Mouse (Mus musculus) heart, postnatal 14 days (tissue): ENCODE results near the gene Hormad2. TPM values are rescaled to one million over a fixed set of nuclear protein-coding genes. Genes with fewer than 3 reads are reported as not detected.

Source experiments
- DNase-seq, 2 experiments: peaks; one replicate each; pipeline ENCODE4 v3.0.0; 2021 to 2022
- intact Hi-C: fragments of 180-260 bp; cut with DNase I; formaldehyde crosslinking; loops from one replicate; pipeline ENCODE4 v1.15.1; 2025
- total RNA-seq, 2 experiments: library from RNA; stranded (reverse); gene quantifications; 2 replicates each; pipeline ENCODE4 v1.2.3; 2021

Gene Hormad2
- total RNA-seq, 2 experiments from 2014 or later: not detected

DNA sequence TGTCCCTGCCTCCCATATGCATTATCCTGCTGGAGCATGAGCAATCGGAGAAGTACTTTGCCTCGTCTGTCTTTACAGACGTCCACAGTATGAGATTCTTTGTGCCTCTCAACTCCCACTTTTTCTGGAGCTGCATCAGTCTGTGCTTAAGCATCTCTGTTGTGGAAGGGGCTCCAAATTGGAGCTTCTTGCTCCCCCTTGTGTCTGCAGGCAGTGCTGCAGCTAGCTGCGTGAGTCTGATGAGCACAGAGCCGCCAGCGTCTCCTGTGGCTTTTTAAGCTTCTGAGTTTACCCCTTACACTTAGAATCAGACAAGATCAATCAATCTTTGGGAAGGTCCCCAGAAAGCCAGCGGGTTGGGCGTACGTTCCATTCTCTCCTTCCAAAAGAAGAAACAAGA is 10.2 kb upstream of the Hormad2 start:
- DNase-seq: peak; percentile 51 to 65
- intact Hi-C loops: no loop called here

DNA sequence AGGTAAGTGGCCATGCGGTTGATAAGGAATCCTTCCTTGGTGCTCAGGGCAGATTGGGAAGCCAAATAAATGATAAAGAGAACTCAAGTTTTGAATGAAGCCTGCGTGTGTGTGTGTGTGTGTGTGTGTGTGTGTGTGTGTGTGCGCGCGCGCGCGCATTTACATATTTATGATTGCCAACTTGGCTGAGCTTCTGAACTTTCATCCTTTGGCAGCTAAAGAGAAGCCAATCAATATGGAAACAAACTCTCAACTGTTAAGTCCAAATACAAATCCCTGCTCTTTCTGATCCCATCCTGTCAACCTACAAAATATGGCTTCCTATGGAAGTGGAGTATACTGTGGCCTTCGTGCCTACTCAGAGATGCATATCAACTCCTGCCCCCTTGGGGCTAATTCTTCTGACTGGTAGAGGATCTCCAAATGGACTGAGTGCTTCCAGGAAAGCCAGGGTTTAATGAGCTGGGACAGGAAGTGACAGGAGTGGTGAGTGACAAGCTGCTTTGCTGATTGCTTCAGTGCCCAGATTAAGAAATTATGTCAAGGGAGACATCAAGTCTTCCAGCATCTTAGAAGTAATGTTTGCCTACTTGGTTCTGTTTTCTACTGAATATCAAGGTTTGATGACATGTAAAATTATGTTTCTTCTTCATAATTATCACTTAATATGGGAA is 5.4 kb upstream of the Hormad2 start:
- no peak for DNase-seq
- intact Hi-C loops: no loop called here

GRCm38 (mm10) chr11:4442280-4442679 is 1.4 kb upstream of the Hormad2 start:
- intact Hi-C loops: no loop called here
- no peak for DNase-seq

GRCm38 (mm10) chr11:4438211-4438610 is 2.7 kb downstream of the Hormad2 start:
- DNase-seq: no peak
- intact Hi-C loops: loop anchor here (5.0 kb wide), 3 partner anchors 264 to 384 kb away; partner anchors contain the start of genes Uqcr10 and Zmat5

DNA sequence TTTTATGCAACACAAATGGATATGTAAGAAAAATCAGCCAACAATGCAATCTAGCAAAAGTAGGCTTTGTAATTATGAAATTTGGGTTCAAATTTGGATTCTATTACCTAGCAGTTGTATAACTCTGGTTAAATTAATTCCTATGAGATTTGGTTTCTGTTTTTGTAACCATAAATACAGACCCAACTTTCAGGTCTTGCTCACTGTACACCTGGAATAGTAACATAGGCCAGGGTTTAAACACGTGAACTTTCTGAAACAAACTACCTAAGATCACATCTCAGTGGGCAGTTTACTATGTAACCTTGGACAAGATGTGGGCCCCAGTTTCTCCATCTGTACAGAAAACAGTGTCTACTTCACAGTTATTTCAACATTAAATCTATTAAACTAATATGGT is 3.6 kb downstream of the Hormad2 start:
- intact Hi-C loops: loop anchor here (5.0 kb wide), 3 partner anchors 265 to 385 kb away; partner anchors contain the start of genes Uqcr10 and Zmat5
- no peak for DNase-seq

- intact Hi-C loops: loop anchor here (1.0 to 5.0 kb wide), 4 partner anchors 266 to 430 kb away; partner anchors contain the start of genes Uqcr10 and Zmat5
- no peak for DNase-seq
Measured at GRCm38 (mm10) chr11:4436631-4437030, 4.3 kb downstream of the Hormad2 start.

GRCm38 (mm10) chr11:4434461-4434860 is 6.4 kb downstream of the Hormad2 start:
- no peak for DNase-seq
- intact Hi-C loops: no loop called here

DNA sequence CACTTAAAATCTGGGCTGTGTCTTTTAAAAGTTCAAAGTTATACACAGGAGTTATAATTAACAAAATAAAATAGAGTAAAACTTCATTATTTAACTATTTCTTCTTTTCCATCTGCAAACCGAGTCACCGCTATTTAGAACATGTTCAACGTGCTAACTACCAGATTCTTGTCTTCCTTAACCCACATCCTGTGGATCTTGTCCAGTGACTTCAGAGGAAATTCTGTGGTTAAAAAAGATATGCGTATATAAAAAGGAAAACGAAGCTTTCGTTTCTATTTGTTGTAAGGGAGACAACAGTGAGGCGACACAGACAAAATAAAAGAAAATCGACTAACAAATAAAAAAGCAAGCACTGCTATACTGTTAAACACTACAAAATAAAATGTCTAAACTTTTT is 17.1 kb downstream of the Hormad2 start:
- intact Hi-C loops: loop anchor here (2.0 kb wide), 1 partner anchor 289 kb away; the partner anchor contains the start of gene Rnf215
- no peak for DNase-seq

DNA sequence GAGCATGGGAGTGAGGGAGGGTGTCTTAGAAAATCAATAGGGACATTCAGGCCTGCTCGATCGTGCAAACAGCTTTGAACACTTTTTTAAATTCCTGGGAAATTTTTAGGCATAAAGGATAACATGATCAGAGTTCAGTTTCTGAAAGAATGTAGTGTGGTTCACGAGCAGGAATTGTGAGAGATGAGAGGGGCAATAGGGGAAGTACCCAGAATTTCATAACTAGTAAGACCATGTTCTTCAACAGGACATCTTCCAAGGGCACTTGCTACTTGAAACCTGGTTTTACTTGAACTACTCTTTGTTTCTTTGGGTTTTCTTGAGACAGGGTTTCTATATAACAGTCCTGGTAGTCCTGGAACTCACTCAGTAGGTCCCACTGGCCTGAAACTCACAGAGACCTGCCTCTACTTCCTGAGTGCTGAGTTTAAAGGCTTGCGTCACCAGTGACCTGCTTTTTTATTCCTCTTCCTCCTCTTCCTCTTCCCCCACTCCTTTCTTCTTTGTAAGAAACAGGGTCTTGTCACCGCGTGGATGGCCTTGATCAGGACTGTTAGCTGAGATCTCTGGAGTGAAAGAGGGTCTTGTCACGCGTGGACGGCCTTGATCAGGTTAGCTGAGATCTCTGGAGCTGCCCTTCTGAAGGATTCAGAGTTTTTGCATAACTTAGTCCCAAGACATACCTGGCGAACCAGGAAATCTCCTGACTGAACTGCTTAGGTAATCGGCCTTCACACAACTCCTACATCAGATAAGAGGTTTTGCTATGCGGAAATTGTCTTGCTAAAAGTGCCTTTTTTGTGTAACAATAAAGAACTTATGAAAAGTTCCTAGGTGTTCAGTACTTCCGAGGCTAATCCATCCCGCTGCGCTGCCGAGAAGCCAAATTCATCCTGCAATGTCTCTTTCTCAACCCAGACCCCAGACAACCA is 18.1 kb downstream of the Hormad2 start:
- intact Hi-C loops: loop anchor here (1.0 to 2.0 kb wide), 3 partner anchors 164 to 288 kb away; partner anchors contain the start of gene Rnf215
- DNase-seq: no peak

GRCm38 (mm10) chr11:4421933-4422488 is 18.9 kb downstream of the Hormad2 start:
- no peak for DNase-seq
- intact Hi-C loops: loop anchor here (1.0 to 2.0 kb wide), 3 partner anchors 164 to 287 kb away; partner anchors contain the start of gene Rnf215

DNA sequence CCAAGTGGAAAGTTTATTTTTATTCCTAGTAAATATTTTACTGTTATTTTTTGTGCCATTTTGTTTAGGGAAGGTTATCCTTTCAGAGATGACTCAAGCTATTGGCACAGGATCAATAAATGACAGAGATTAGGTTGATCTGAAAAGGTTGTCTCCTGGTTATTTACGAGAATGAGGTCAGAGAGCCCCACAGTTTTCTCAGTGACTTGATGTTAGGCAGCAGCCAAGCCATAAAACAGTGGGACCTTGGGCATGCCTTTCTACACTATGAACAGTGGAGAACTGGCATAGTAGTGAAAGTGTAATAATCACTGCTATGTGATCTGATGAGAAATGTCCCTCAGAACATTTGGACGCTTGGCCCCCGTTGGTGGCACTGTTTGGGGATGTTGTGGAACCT is 22.9 kb downstream of the Hormad2 start:
- intact Hi-C loops: loop anchor here (10.0 kb wide), 1 partner anchor 93 kb away; no protein-coding TSS in a partner anchor
- DNase-seq: no peak

GRCm38 (mm10) chr11:4412294-4412693 is 28.6 kb downstream of the Hormad2 start:
- intact Hi-C loops: loop anchor here (10.0 kb wide), 1 partner anchor 87 kb away; no protein-coding TSS in a partner anchor

DNA sequence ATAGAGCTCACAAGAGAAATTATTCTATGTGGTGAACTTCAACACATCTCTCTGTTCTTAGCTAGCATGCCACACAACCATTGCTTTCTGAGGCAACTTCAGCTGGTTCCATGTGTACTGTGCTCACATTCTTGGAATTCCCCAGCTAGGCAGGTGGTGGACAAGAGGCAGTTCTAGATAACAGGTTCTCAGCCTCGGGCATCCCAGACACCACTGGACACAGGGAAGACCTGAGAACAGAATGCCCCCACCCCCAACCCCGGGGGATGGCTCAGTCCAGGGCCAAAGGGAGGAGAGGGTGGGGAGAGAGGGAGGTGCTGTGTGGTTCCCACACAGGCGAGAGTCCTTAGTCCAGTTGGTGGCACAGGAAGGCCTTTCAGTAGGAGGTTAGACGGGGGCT is 36.6 kb downstream of the Hormad2 start:
- intact Hi-C loops: no loop called here

More at GRCm38 (mm10) chr11:4412294-4412693, 28.6 kb downstream of the Hormad2 start:
- no peak for DNase-seq

DNA sequence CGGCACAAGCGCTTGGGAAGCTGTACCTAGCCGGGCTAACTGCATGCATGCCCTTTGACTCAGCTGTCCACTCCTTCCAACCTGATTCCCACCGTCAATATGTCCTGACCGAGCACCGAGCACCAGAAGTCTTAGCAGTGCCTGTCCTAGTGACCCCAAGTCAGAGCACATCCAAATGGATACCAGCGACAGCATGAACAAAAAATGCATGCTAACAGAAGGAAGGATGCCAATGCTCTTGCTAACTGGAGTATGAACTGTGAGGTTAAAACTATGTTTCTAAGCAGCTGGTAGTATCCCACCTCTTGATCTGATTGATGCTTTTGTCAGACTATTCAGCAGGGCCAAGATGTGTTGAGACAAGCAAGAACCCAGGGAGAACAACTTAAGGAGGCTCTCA is 37.5 kb downstream of the Hormad2 start:
- intact Hi-C loops: no loop called here
- DNase-seq: no peak

More for the DNA sequence above, 36.6 kb downstream of the Hormad2 start:
- no peak for DNase-seq

- no peak for DNase-seq
- intact Hi-C loops: no loop called here
Measured at GRCm38 (mm10) chr11:4401251-4401650, 39.7 kb downstream of the Hormad2 start.

DNA sequence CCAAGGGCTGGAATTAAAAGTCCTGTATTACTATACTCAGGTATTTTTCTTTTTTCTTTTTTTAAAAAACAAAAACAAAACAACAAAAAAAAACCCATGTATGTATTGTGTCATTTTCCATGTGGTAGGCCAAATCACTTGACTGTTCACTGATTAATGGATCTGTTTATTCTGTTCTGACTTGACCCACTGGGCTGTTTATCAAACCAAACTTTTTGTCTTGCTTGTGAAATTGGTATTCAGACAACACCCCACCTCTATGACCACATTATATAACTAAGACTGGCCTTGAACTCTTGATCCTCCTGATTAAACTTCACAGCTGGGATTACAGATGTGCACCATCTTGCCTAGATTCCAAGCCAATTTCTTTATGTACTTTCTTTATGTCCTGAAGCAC is 46.7 kb downstream of the Hormad2 start:
- no peak for DNase-seq
- intact Hi-C loops: no loop called here

- intact Hi-C loops: no loop called here
- no peak for DNase-seq
Measured at GRCm38 (mm10) chr11:4388018-4388417, 52.9 kb downstream of the Hormad2 start.

DNA sequence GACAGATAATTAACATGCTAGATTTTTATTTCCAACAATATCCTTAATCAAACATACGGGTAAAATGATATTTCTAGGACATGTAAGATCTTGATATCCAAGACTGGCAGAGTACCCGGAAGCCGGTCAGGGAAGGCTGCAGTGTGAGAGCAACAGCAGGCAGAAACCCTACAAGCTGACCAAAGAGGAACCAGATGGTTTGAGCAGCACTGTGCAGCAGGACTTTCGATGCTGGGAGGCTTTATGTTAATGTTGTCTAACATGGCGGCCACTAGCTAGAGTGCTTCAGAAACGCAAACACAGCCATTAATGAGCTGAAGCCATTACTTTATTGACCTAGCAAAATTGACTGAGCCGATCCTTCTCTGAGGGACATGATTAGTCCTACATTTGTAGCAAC is 58.6 kb downstream of the Hormad2 start:
- intact Hi-C loops: no loop called here
- DNase-seq: no peak

DNA sequence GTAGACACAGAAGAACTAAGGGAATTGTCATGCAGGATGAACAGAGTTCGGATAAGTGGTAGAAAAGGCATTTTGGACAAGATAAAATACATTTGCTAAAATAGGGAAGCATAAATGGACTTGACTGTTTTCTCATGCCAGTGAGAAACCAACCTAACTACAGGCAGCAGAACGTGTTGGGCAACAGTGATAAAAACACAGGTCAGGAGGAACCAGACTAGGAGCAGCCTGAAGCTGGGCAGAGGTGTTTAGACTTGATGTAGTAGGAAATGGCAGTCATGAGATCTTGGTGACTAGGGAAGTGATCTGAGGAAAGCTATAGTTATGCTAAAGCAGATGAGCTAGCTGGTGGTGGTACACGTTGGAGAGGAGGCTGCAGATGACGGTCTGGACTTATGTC is 61.0 kb downstream of the Hormad2 start:
- intact Hi-C loops: no loop called here
- DNase-seq: no peak

DNA sequence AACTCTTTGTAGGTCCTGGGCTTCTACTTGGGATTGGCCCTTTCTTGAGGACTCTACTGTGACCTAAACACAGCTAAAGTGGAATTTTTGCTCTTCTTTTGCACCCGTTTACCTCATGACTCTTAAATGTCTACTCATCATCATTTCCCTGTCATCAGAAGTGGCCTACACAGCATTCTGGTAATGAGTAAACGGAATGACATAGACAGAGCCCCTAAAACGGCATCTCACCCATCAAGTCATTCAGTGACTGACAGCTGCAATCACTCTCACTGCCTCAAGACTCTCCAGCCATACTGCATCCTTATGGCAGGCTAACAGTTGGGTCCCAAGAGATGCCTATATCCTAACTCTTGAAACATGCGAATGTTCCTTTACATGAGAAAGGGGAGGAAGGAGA is 74.5 kb downstream of the Hormad2 start:
- no peak for DNase-seq
- intact Hi-C loops: no loop called here

- DNase-seq: no peak
- intact Hi-C loops: no loop called here
Measured at GRCm38 (mm10) chr11:4355430-4355829, 85.5 kb downstream of the Hormad2 start.
